Mouse (Mus musculus) hindbrain, embryonic 11.5 days (tissue): ENCODE data around the gene Dhrs1. TPM values are rescaled to one million over a fixed set of nuclear protein-coding genes. Genes with fewer than 3 reads are reported as not detected.

ENCODE experiments used
- polyA plus RNA-seq: library from polyadenylated mRNA; unstranded; fragments of >200 nt; fragmentation: Nextera tagmentation; extraction: Ambion mirVana; gene quantifications from 2 replicates; pipeline ENCODE4 v1.2.1, GENCODE M21; 2014

The Dhrs1 gene
- polyA plus RNA-seq, 1 experiment from 2014 or later: 68.6 TPM

Other genes starting within 250 kb of the Dhrs1 start
- gene Cpne6, start 235.2 kb downstream of the Dhrs1 start, polyA plus RNA-seq: 1.3 and 1.6 TPM in 2 replicates
- gene Nrl, start 220.7 kb downstream of the Dhrs1 start, polyA plus RNA-seq: 0.15 and 0.20 TPM in 2 replicates
- gene Pck2, start 205.4 kb downstream of the Dhrs1 start, polyA plus RNA-seq: 11.3 and 12.6 TPM in 2 replicates
- gene Dcaf11, start 185.7 kb downstream of the Dhrs1 start, polyA plus RNA-seq: 81.5 and 85.4 TPM in 2 replicates
- 0.52 TPM in 1 of 2 replicates, not detected in the other for gene A730061H03Rik, start 185.3 kb downstream of the Dhrs1 start, polyA plus RNA-seq
- 0.77 and 1.8 TPM in 2 replicates for gene Fitm1, start 170.1 kb downstream of the Dhrs1 start, polyA plus RNA-seq
- 126 TPM in 2 replicates for gene Psme1, start 167.6 kb downstream of the Dhrs1 start, polyA plus RNA-seq
- 6.4 and 8.5 TPM in 2 replicates for gene Emc9, start 160.4 kb downstream of the Dhrs1 start, polyA plus RNA-seq
- gene Psme2, start 154.6 kb downstream of the Dhrs1 start, polyA plus RNA-seq: 195 and 222 TPM in 2 replicates
- gene Rnf31, start 154.0 kb downstream of the Dhrs1 start, polyA plus RNA-seq: 10.6 and 12.1 TPM in 2 replicates
- gene Irf9, start 142.1 kb downstream of the Dhrs1 start, polyA plus RNA-seq: 6.9 and 7.6 TPM in 2 replicates
- gene Rec8, start 127.7 kb downstream of the Dhrs1 start, polyA plus RNA-seq: 8.2 and 8.8 TPM in 2 replicates
- gene Ipo4, start 109.7 kb downstream of the Dhrs1 start, polyA plus RNA-seq: 71.2 and 73.1 TPM in 2 replicates
- 1.7 and 4.0 TPM in 2 replicates for gene Gm49378, start 107.8 kb downstream of the Dhrs1 start, polyA plus RNA-seq
- 60.2 and 61.9 TPM in 2 replicates for gene Tm9sf1, start 101.9 kb downstream of the Dhrs1 start, polyA plus RNA-seq
- 0.38 and 0.48 TPM in 2 replicates for gene Tssk4, start 95.5 kb downstream of the Dhrs1 start, polyA plus RNA-seq
- gene Mdp1, start 85.2 kb downstream of the Dhrs1 start, polyA plus RNA-seq: 67.7 and 70.2 TPM in 2 replicates
- 54.6 and 58.8 TPM in 2 replicates for gene Gmpr2, start 73.7 kb downstream of the Dhrs1 start, polyA plus RNA-seq
- 596 and 597 TPM in 2 replicates for gene Nedd8, start 73.6 kb downstream of the Dhrs1 start, polyA plus RNA-seq
- gene Tinf2, start 63.9 kb downstream of the Dhrs1 start, polyA plus RNA-seq: 52.7 and 63.1 TPM in 2 replicates
- 0.36 and 0.49 TPM in 2 replicates for gene Tgm1, start 31.8 kb downstream of the Dhrs1 start, polyA plus RNA-seq
- 25.3 and 27.4 TPM in 2 replicates for gene Rabggta, start 23.4 kb downstream of the Dhrs1 start, polyA plus RNA-seq
- 47.0 and 47.6 TPM in 2 replicates for gene Nop9, start within 50 bp of the Dhrs1 start, polyA plus RNA-seq
- gene Cideb, start 12.8 kb upstream of the Dhrs1 start, polyA plus RNA-seq: 0.33 TPM in 1 of 2 replicates, not detected in the other
- 0.28 and 0.62 TPM in 2 replicates for gene Ltb4r2, start 15.7 kb upstream of the Dhrs1 start, polyA plus RNA-seq
- gene Ltb4r1, start 20.3 kb upstream of the Dhrs1 start, polyA plus RNA-seq: 0.14 TPM in 1 of 2 replicates, not detected in the other
- gene Adcy4, start 38.4 kb upstream of the Dhrs1 start, polyA plus RNA-seq: 6.6 and 7.6 TPM in 2 replicates
- 11.0 and 12.9 TPM in 2 replicates for gene Ripk3, start 43.2 kb upstream of the Dhrs1 start, polyA plus RNA-seq
- gene Nfatc4, start 77.5 kb upstream of the Dhrs1 start, polyA plus RNA-seq: 19.5 and 25.5 TPM in 2 replicates
- 8.3 and 8.8 TPM in 2 replicates for gene Nynrin, start 108.3 kb upstream of the Dhrs1 start, polyA plus RNA-seq
- 0.17 and 0.31 TPM in 2 replicates for gene Cbln3, start 138.7 kb upstream of the Dhrs1 start, polyA plus RNA-seq
- 7.8 and 9.3 TPM in 2 replicates for gene Khnyn, start 139.3 kb upstream of the Dhrs1 start, polyA plus RNA-seq
- gene Sdr39u1, start 154.6 kb upstream of the Dhrs1 start, polyA plus RNA-seq: 39.7 and 41.9 TPM in 2 replicates
- not detected in 2 replicates for gene Cma1, start 199.0 kb upstream of the Dhrs1 start, polyA plus RNA-seq
- gene Cma2, start 205.3 kb upstream of the Dhrs1 start, polyA plus RNA-seq: not detected in 2 replicates